Mouse (Mus musculus): ENCODE results near the gene Nf1.

GRCm38 (mm10) chr11:79293025-79293424, 46.5 kb upstream of the Nf1 start:
- TF ChIP-seq EP300 (IDR thresholded peaks at IDR 0.05) (no peak), CTCF (IDR thresholded peaks at IDR 0.05) (no peak)
